Comparison of ENCODE assay signal across 19 mouse cellular contexts in the genomic region with DNA sequence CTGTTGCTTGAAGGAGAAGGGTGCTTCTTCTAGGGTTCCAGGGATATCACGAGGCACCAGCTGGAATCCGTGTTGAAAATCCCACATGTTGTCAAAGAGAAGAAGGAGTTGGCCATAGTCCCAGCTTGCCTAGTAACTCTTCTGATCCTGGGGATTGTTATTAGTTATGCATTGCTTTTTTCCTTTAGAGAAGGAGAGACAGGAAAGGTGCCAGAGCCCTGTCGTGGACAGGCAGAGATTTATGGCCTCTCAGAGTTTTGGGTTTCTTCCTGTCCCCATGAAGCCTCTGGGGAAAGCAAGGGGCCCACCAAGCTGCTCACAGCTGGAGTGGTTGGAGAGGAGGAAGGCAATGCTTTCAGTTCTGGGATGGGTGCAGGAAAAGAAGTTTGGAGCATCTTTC.
DNase-seq lines count a peak whose midpoint lies in the region; ATAC-seq and TF ChIP-seq lines count a peak whose summit lies in the region.
"Had no signal": no experiment of that assay in that cellular context is flagged by ENCODE, and none has a peak within 500 bp of the region (broad histone marks: within the 10 kb centered on the region; RNA-seq: fewer than 3 reads in every experiment).

No protein-coding gene starts in this region.

- 0 out of 2 replicates have a peak overlapping the region, but pooled peaks have one; percentile 5 for H3K27ac ChIP-seq in intestine, embryonic 14.5 days (ENCODE audit: low read depth)
- H3K27ac ChIP-seq in intestine, postnatal 0 days (ENCODE audit: low read depth, low read length) = no peak overlapping the region
- peak overlapping the region; percentile 2; the same call in 1 of the 2 replicates for H3K27ac ChIP-seq in stomach, embryonic 15.5 days
- no peak overlapping the region for H3K27ac ChIP-seq in forebrain, embryonic 15.5 days (replicated peaks)
- H3K27ac ChIP-seq: embryonic facial prominence, embryonic 12.5 days; hindbrain, postnatal 0 days; layer of hippocampus, adult 2 months; limb, embryonic 15.5 days had no signal

- no peak overlapping the region for H3K4me3 ChIP-seq in intestine, embryonic 14.5 days (ENCODE audit: low read depth, low read length)
- no peak overlapping the region for H3K4me3 ChIP-seq in intestine, postnatal 0 days (ENCODE audit: low read depth, low read length)
- no peak overlapping the region for H3K4me3 ChIP-seq in stomach, embryonic 15.5 days (replicated peaks)
- no peak overlapping the region for H3K4me3 ChIP-seq in forebrain, embryonic 15.5 days
- H3K4me3 ChIP-seq: embryonic facial prominence, embryonic 12.5 days; layer of hippocampus, adult 2 months; limb, embryonic 15.5 days had no signal

- no peak for ATAC-seq in intestine, embryonic 14.5 days (replicated peaks; ENCODE audit: low FRiP score, low TSS enrichment, low read depth)
- ATAC-seq in intestine, postnatal 0 days = no peak
- ATAC-seq in stomach, embryonic 15.5 days (ENCODE audit: insufficient read depth, low FRiP score, low read depth) = no peak; the same call in 1 of the 2 replicates
- ATAC-seq in forebrain, embryonic 15.5 days (replicated peaks) = no peak
- ATAC-seq: hindbrain, postnatal 0 days; liver, postnatal 0 days had no signal

- 39% methylated on average over 3 of the region's 3 CpGs for WGBS in intestine, embryonic 14.5 days
- WGBS in intestine, postnatal 0 days = 48% methylated on average over 3 of the region's 3 CpGs
- 24% methylated on average over 3 of the region's 3 CpGs for WGBS in stomach, embryonic 15.5 days
- 60% methylated on average over 3 of the region's 3 CpGs for WGBS in forebrain, embryonic 15.5 days

- DNase-seq in intestine, embryonic 14.5 days (ENCODE audit: low spot score) = no peak
- DNase-seq in lung, postnatal 10 days = peak; percentile 14
- DNase-seq in lung, postnatal 14 days = no peak
- DNase-seq in heart, adult 8-10 months (ENCODE audit: low spot score) = peak; percentile 44
- DNase-seq: adrenal gland, postnatal 25 days; cerebellum, postnatal 14 days; gastrocnemius, postnatal 36 days; liver, postnatal 0 days; midbrain, embryonic 14.5 days; right cerebral cortex, adult 18-20 months; spleen, adult 18-20 months had no signal

- H3K36me3 ChIP-seq in intestine, embryonic 14.5 days (ENCODE audit: control insufficient read depth, insufficient read depth, low read length) = no peaks in the 10 kb centered on the region
- no peaks in the 10 kb centered on the region for H3K36me3 ChIP-seq in intestine, postnatal 0 days (ENCODE audit: control insufficient read depth, insufficient read depth)
- H3K36me3 ChIP-seq in stomach, embryonic 15.5 days = no peaks in the 10 kb centered on the region
- no peaks in the 10 kb centered on the region for H3K36me3 ChIP-seq in forebrain, embryonic 15.5 days
- H3K36me3 ChIP-seq: embryonic facial prominence, embryonic 12.5 days; G1E; limb, embryonic 15.5 days had no signal

- no peaks in the 10 kb centered on the region for H3K27me3 ChIP-seq in intestine, embryonic 14.5 days (replicated peaks; ENCODE audit: control insufficient read depth, insufficient read depth, low read length)
- no peaks in the 10 kb centered on the region for H3K27me3 ChIP-seq in intestine, postnatal 0 days (replicated peaks; ENCODE audit: control insufficient read depth, insufficient read depth, low read length)
- no peaks in the 10 kb centered on the region for H3K27me3 ChIP-seq in stomach, embryonic 15.5 days (replicated peaks)
- H3K27me3 ChIP-seq in forebrain, embryonic 15.5 days = no peaks in the 10 kb centered on the region
- H3K27me3 ChIP-seq: embryonic facial prominence, embryonic 12.5 days; limb, embryonic 15.5 days had no signal

- no peaks in the 10 kb centered on the region for H3K9me3 ChIP-seq in intestine, embryonic 14.5 days (ENCODE audit: control insufficient read depth, low read length)
- H3K9me3 ChIP-seq in intestine, postnatal 0 days (ENCODE audit: control insufficient read depth) = no peaks in the 10 kb centered on the region
- no peaks in the 10 kb centered on the region for H3K9me3 ChIP-seq in stomach, embryonic 15.5 days
- H3K9me3 ChIP-seq in forebrain, embryonic 15.5 days = no peaks in the 10 kb centered on the region
- H3K9me3 ChIP-seq: embryonic facial prominence, embryonic 12.5 days; limb, embryonic 15.5 days had no signal

- peaks cover 3% of the 10 kb centered on the region; the same call in 1 of the 2 replicates for H3K4me1 ChIP-seq in intestine, embryonic 14.5 days (replicated peaks; ENCODE audit: control insufficient read depth, insufficient read depth, low read length)
- no peaks in the 10 kb centered on the region for H3K4me1 ChIP-seq in intestine, postnatal 0 days (replicated peaks; ENCODE audit: control insufficient read depth, insufficient read depth, low read length)
- 0 out of 2 replicates have a peak, but pooled peaks cover 5% of the 10 kb centered on the region for H3K4me1 ChIP-seq in stomach, embryonic 15.5 days
- no peaks in the 10 kb centered on the region for H3K4me1 ChIP-seq in forebrain, embryonic 15.5 days
- H3K4me1 ChIP-seq: embryonic facial prominence, embryonic 12.5 days had no signal

- H3K9ac ChIP-seq in intestine, embryonic 14.5 days (ENCODE audit: low read length) = no peak overlapping the region
- no peak overlapping the region for H3K9ac ChIP-seq in intestine, postnatal 0 days (ENCODE audit: low read depth, low read length)
- no peak overlapping the region for H3K9ac ChIP-seq in stomach, embryonic 15.5 days
- H3K9ac ChIP-seq in forebrain, embryonic 15.5 days (replicated peaks) = no peak overlapping the region
- H3K9ac ChIP-seq: embryonic facial prominence, embryonic 12.5 days; limb, embryonic 15.5 days; liver, postnatal 0 days had no signal

- no peak overlapping the region for H3K4me2 ChIP-seq in intestine, embryonic 14.5 days (ENCODE audit: low read length)
- no peak overlapping the region for H3K4me2 ChIP-seq in intestine, postnatal 0 days (replicated peaks; ENCODE audit: low read depth)
- H3K4me2 ChIP-seq in stomach, embryonic 15.5 days = no peak overlapping the region
- H3K4me2 ChIP-seq in forebrain, embryonic 15.5 days (replicated peaks) = no peak overlapping the region
- H3K4me2 ChIP-seq: embryonic facial prominence, embryonic 12.5 days; limb, embryonic 15.5 days had no signal

- TF ChIP-seq CTCF in intestine, postnatal 0 days (IDR thresholded peaks at IDR 0.05; ENCODE audit: low read depth) = no peak

Comparison
In these comparisons a context has a peak if more than half of its experiments do, and no peak if none do; other contexts are left out.
1. DNase-seq: peak in lung, postnatal 10 days (single experiment) and heart, adult 8-10 months (single experiment); none in intestine, embryonic 14.5 days (single experiment) and lung, postnatal 14 days (single experiment).
2. H3K27ac ChIP-seq: peak in intestine, embryonic 14.5 days (single experiment) and stomach, embryonic 15.5 days (single experiment); none in intestine, postnatal 0 days (single experiment) and forebrain, embryonic 15.5 days (single experiment).